Mouse (Mus musculus): Measurements from ENCODE around the gene Rps16. TPM values are rescaled to one million over a fixed set of nuclear protein-coding genes. Genes with fewer than 3 reads are reported as not detected.

The Rps16 gene
- polyA plus RNA-seq, 1 experiment from 2014 or later, result 955 TPM

- TF ChIP-seq CTCF (IDR thresholded peaks at IDR 0.05; ENCODE audit: low read depth) (no peak), EP300 (optimal IDR thresholded peaks at IDR 0.05) (no peak)
- WGBS, result 93% methylated on average over 3 of the region's 3 CpGs
- no peaks in the 10 kb centered on the region for H3K9me3 ChIP-seq (ENCODE audit: control insufficient read depth, low read length)
- H3K4me3 ChIP-seq (ENCODE audit: low read depth, low read length), result no peak overlapping the region
- peaks cover 7% of the 10 kb centered on the region for H3K36me3 ChIP-seq (ENCODE audit: control insufficient read depth, insufficient read depth, low read length)
- H3K4me1 ChIP-seq (replicated peaks; ENCODE audit: control insufficient read depth, insufficient read depth), result peaks cover 3% of the 10 kb centered on the region; the same call in 1 of the 2 replicates
- H3K27me3 ChIP-seq (ENCODE audit: control insufficient read depth, insufficient read depth, low read length), result no peaks in the 10 kb centered on the region
- no peak for DNase-seq (ENCODE audit: low spot score)
- H3K27ac ChIP-seq (replicated peaks), result no peak overlapping the region
- no peak overlapping the region for H3K9ac ChIP-seq (ENCODE audit: low read length)
- no peak overlapping the region for H3K4me2 ChIP-seq (replicated peaks; ENCODE audit: low read depth)
- ATAC-seq (ENCODE audit: low FRiP score, low TSS enrichment), result no peak
Measured at GRCm38 (mm10) chr7:28390331-28390730, 39.9 kb downstream of the Rps16 start.

GRCm38 (mm10) chr7:28392429-28393271 lies 42.2 kb downstream of the Rps16 start, which contains the start of the genes Med29 and Paf1:
Med29 (minus strand) TSS chr7:28392708.
Paf1 (plus strand) TSS chr7:28392951.
- peak; percentile 97 for DNase-seq (ENCODE audit: low spot score)
- H3K9me3 ChIP-seq (ENCODE audit: control insufficient read depth, low read length), result no peaks in the 10 kb centered on the region
- peak within 1 kb of the TSS; percentile 83 for H3K27ac ChIP-seq (replicated peaks)
- TF ChIP-seq EP300 (optimal IDR thresholded peaks at IDR 0.05), result no peak
- no peak; the same call in 1 of the 2 replicates for TF ChIP-seq CTCF (IDR thresholded peaks at IDR 0.05; ENCODE audit: low read depth)
- H3K4me3 ChIP-seq (ENCODE audit: low read depth, low read length), result peak within 1 kb of the TSS; percentile 82
- peak within 1 kb of the TSS; percentile 84 for H3K9ac ChIP-seq (ENCODE audit: low read length)
- peaks cover 17% of the 10 kb centered on the region for H3K36me3 ChIP-seq (ENCODE audit: control insufficient read depth, insufficient read depth, low read length)
- under 1% methylated on average over 58 of the region's 58 CpGs for WGBS
- H3K27me3 ChIP-seq (ENCODE audit: control insufficient read depth, insufficient read depth, low read length), result no peaks in the 10 kb centered on the region
- H3K4me2 ChIP-seq (replicated peaks; ENCODE audit: low read depth), result peak within 1 kb of the TSS; percentile 96
- H3K4me1 ChIP-seq (replicated peaks; ENCODE audit: control insufficient read depth, insufficient read depth), result peaks cover 3% of the 10 kb centered on the region; the same call in 1 of the 2 replicates
- peak; percentile 97 for ATAC-seq (ENCODE audit: low FRiP score, low TSS enrichment)

- Histone ChIP-seq H3K9me3 (ENCODE audit: control insufficient read depth, low read length) (no peaks in the 10 kb centered on the region), H3K9ac (ENCODE audit: low read length) (peak overlapping the region; percentile 84), H3K27ac (replicated peaks) (peak overlapping the region; percentile 83), H3K36me3 (ENCODE audit: control insufficient read depth, insufficient read depth, low read length) (peaks cover 20% of the 10 kb centered on the region), H3K4me2 (replicated peaks; ENCODE audit: low read depth) (peak overlapping the region; percentile 96), H3K4me3 (ENCODE audit: low read depth, low read length) (peak overlapping the region; percentile 82), H3K27me3 (ENCODE audit: control insufficient read depth, insufficient read depth, low read length) (no peaks in the 10 kb centered on the region), H3K4me1 (replicated peaks; ENCODE audit: control insufficient read depth, insufficient read depth) (peaks cover 3% of the 10 kb centered on the region; the same call in 1 of the 2 replicates)
- ATAC-seq (ENCODE audit: low FRiP score, low TSS enrichment) (no peak; the same call in 1 of the 2 replicates), DNase-seq (ENCODE audit: low spot score) (no peak)
- 6% methylated on average over 22 of the region's 22 CpGs for WGBS
- TF ChIP-seq EP300 (optimal IDR thresholded peaks at IDR 0.05) (no peak), CTCF (IDR thresholded peaks at IDR 0.05; ENCODE audit: low read depth) (no peak; the same call in 1 of the 2 replicates)
Measured at GRCm38 (mm10) chr7:28393272-28393951, 43.0 kb downstream of the Rps16 start.

- DNase-seq (ENCODE audit: low spot score), result no peak
- Histone ChIP-seq H3K36me3 (ENCODE audit: control insufficient read depth, insufficient read depth, low read length) (peaks cover 28% of the 10 kb centered on the region), H3K4me1 (replicated peaks; ENCODE audit: control insufficient read depth, insufficient read depth) (peaks cover 3% of the 10 kb centered on the region; the same call in 1 of the 2 replicates), H3K9ac (ENCODE audit: low read length) (no peak overlapping the region), H3K9me3 (ENCODE audit: control insufficient read depth, low read length) (no peaks in the 10 kb centered on the region), H3K4me2 (replicated peaks; ENCODE audit: low read depth) (no peak overlapping the region), H3K4me3 (ENCODE audit: low read depth, low read length) (no peak overlapping the region), H3K27me3 (ENCODE audit: control insufficient read depth, insufficient read depth, low read length) (no peaks in the 10 kb centered on the region), H3K27ac (replicated peaks) (no peak overlapping the region)
- WGBS, result 93% methylated on average over 4 of the region's 4 CpGs
- no peak for ATAC-seq (ENCODE audit: low FRiP score, low TSS enrichment)
- no peak for TF ChIP-seq EP300 (optimal IDR thresholded peaks at IDR 0.05)
- TF ChIP-seq CTCF (IDR thresholded peaks at IDR 0.05; ENCODE audit: low read depth), result no peak
Measured at GRCm38 (mm10) chr7:28395425-28395824, 45.0 kb downstream of the Rps16 start.

GRCm38 (mm10) chr7:28398000-28398399 lies 47.5 kb downstream of the Rps16 start:
- Histone ChIP-seq H3K4me2 (replicated peaks; ENCODE audit: low read depth) (no peak overlapping the region), H3K4me1 (replicated peaks; ENCODE audit: control insufficient read depth, insufficient read depth) (no peaks in the 10 kb centered on the region), H3K9me3 (ENCODE audit: control insufficient read depth, low read length) (no peaks in the 10 kb centered on the region), H3K27me3 (ENCODE audit: control insufficient read depth, insufficient read depth, low read length) (no peaks in the 10 kb centered on the region), H3K4me3 (ENCODE audit: low read depth, low read length) (no peak overlapping the region), H3K27ac (replicated peaks) (no peak overlapping the region), H3K36me3 (ENCODE audit: control insufficient read depth, insufficient read depth, low read length) (peaks cover 39% of the 10 kb centered on the region), H3K9ac (ENCODE audit: low read length) (no peak overlapping the region)
- ATAC-seq (ENCODE audit: low FRiP score, low TSS enrichment) (no peak), DNase-seq (ENCODE audit: low spot score) (no peak)
- TF ChIP-seq CTCF (IDR thresholded peaks at IDR 0.05; ENCODE audit: low read depth) (peak; percentile 66), EP300 (optimal IDR thresholded peaks at IDR 0.05) (no peak)
- 52% methylated on average over 3 of the region's 3 CpGs for WGBS
